Mouse (Mus musculus): ENCODE data around the gene Smchd1.

GRCm38 (mm10) chr17:71311340-71312171 lies 163.6 kb downstream of the Smchd1 start, which contains the start of gene Emilin2:
- no peak for TF ChIP-seq POLR2A (IDR thresholded peaks at IDR 0.05; ENCODE audit: control insufficient read depth, low read depth, low read length)
- TF ChIP-seq CTCF (IDR thresholded peaks at IDR 0.05; ENCODE audit: control insufficient read depth, insufficient read depth, insufficient replicate concordance, low read depth, low read length) = no peak
